Mouse (Mus musculus): ENCODE measurements around the gene Eral1.

The Eral1 gene

DNA sequence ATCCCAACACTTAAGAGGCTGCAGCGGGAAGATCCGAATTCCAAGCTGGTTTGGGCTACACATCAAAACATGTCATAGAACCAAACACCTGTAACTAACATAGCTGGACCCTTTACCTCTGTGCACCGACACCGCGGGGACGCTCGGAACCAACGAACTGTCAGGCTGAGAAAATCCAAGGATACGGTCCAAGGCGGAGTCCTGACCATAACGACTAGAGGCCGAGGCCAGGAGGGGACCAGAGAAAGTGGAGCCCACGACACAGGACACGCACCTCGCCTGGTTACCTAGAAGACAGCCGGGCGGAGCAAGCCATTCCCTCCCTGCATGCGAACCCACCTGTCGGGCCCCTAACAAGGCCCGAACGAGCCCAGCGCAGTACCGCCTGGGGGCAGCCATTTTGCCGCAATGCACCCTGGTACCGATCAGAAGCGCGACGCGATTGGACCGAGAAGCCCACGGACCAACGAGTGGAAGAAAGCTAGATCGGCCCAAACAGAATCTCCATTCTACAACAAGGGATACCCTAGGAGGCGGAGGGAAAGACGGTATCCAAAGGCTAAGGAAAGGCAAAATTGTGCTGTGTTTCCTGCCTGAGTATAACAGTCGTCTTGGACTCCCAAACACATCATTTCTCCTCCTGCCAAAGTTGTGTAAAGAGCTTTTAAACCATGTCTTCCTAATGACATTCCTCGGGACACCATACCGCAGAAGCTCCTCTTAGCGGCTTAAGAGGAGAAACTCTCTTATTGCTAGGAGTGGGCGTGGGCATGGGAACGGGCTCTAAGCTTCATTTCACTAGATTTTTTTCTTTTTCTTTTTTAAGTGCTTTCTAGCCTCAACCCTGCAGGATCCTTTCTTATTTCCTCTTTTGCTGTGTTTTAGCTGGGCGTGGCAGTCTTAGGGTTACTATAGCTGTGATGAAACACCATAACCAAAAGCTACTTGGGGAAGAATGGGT lies at the start of gene Eral1:
TSS of gene Eral1 (minus strand) at position 423 of the 961 bp plus-strand sequence.
- in situ Hi-C loops (cut with MseI, MboI) = no loop called here

DNA sequence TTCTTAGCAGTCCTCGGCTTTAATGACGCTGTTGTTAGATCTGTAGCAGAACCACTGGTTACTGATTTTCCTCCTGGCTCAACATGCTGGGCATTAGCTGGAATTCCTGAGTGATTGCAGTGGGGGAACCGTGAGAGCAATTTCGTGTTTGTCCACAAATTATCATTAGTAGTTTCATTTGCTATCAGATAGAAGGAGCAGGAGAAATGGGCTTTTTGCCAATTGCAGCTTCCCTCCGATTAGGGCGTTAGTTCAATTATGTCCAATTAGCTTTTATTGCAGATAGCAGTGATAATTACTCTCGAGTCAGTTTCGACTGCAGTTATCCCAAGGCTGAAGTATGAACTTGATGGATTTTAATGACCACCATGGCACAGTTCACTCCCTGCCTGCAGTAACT lies 49.3 kb upstream of the Eral1 start:
- in situ Hi-C loops (cut with MseI, MboI) = no loop called here

DNA sequence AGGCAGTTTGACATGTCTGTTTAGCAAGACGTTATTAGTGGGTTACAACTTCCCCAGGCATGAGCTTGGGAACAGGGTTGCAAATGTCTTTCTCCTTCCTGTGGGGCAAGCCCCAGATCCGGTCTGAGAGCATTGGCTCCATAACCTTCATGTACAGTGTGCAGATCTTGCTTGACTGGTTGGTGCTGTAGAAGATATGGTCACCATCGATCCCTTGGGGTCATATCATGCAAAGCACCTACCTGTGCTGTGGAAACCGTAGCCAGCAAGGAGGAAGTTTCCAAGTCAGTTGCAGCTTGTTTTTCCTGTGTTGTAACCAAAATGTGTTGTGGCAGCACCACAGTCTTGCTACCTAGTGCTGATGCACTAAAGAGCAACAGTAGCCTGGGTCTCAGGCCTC lies 46.6 kb upstream of the Eral1 start:
- in situ Hi-C loops (cut with MseI, MboI) = no loop called here

GRCm38 (mm10) chr11:78125691-78126090 lies 45.5 kb upstream of the Eral1 start:
- in situ Hi-C loops (cut with MseI, MboI) = no loop called here

GRCm38 (mm10) chr11:78123782-78124181 lies 43.6 kb upstream of the Eral1 start:
- in situ Hi-C loops (cut with MseI, MboI) = no loop called here

- in situ Hi-C loops (cut with MseI, MboI) = no loop called here
These were observed 42.6 kb upstream of the Eral1 start for GRCm38 (mm10) chr11:78122815-78123214.

- in situ Hi-C loops (cut with MseI, MboI) = no loop called here
These were observed 41.0 kb upstream of the Eral1 start for GRCm38 (mm10) chr11:78121176-78121575.

GRCm38 (mm10) chr11:78119898-78120297 lies 39.7 kb upstream of the Eral1 start:
- in situ Hi-C loops (cut with MseI, MboI) = no loop called here

DNA sequence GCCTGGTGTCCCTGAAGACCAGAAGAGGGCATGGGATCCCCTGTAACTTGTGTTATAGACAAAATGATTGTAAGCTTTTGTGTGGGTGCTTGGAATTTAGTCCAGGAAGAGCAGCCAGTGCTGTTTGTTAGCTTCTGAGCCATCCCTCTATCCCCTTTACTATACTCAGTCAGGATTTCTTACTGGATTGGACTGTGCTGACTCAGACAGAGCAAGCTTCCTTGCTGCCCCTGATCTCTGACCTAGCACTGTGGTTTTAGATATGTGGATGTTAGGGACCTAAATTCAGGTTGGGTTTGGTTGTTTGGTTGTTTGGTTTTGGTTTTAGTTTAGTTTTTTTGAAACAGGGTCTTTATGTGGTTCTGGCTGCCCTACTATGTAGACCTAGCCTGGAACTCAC lies 38.3 kb upstream of the Eral1 start:
- in situ Hi-C loops (cut with MseI, MboI) = no loop called here

DNA sequence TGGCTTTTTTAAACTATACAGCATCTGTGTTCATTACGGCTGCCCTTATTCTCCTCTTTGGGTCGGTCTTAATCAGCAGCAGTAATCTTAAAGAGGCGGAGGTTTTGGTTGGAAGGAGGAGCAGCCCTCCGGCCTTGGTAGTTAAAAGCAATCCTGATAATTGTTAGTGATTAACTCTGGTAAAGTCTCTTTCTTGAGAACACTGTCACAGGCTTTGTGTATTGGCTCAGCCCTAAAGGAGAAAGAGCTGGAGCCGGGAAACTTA lies 35.9 kb upstream of the Eral1 start:
- in situ Hi-C loops (cut with MseI, MboI) = no loop called here

GRCm38 (mm10) chr11:78115367-78116145 lies 35.4 kb upstream of the Eral1 start:
- in situ Hi-C loops (cut with MseI, MboI) = no loop called here

- in situ Hi-C loops (cut with MseI, MboI) = no loop called here
These were observed 34.6 kb upstream of the Eral1 start for GRCm38 (mm10) chr11:78114676-78115366.

GRCm38 (mm10) chr11:78113616-78114015 lies 33.4 kb upstream of the Eral1 start:
- in situ Hi-C loops (cut with MseI, MboI) = no loop called here

DNA sequence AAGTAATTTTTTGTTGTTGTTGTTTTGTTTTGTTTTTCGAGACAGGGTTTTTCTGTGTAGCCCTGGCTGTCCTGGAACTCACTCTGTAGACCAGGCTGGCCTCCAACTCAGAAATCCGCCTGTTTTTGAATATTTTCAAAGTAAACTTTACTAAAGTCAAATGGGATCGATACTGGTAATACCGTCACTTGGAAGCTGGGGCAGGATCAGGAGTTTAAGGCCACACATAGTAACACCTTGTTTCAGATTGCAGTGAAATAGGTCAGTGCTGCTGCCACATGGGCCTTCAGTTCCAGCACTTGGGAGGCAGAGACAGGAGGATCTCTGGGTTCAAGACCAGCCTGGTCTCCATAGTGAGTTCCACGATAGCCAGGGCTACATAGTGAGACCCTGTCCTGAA lies 24.3 kb upstream of the Eral1 start:
- in situ Hi-C loops (cut with MseI, MboI) = loop anchor here in 1 of 2 experiments (5.0 kb wide), 1 partner anchor 48 kb away; no protein-coding TSS in a partner anchor

DNA sequence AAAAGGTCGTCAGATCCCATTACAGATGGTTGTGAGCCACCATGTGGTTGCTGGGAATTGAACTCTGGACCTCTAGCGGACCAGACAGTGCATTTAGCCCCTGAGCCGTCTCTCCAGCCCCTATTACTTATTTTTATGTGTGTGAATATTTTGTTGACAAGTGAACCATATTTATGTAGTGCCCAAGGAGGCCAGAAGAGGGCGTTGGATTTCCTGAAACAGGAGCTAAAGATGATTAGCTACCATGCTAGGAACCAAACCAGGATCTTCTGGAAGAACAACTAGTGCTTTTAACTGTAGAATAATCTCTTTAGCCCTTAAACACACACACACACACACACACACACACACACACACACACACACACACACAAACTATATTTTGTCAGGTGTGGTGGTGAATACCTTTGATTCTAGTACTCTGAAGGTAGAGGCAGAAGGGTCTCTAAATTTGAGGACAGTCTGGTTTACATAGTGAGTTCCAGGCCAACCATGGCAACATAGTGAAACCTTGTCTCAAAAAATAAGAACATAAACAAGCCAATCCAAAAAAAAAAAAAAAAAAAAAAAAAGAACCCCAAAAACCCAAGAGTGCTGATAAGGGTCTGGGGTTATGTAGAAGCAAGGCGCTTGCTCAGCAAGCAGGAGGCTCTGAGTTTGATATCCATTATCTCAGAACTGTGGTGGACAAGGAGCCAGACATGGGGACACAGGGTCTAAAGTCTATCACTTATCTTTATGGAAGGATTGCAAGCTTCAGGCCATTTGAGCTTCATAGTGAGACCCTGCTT lies 23.0 kb upstream of the Eral1 start:
- in situ Hi-C loops (cut with MseI, MboI) = loop anchor here in 1 of 2 experiments (5.0 kb wide), 1 partner anchor 49 kb away; no protein-coding TSS in a partner anchor

DNA sequence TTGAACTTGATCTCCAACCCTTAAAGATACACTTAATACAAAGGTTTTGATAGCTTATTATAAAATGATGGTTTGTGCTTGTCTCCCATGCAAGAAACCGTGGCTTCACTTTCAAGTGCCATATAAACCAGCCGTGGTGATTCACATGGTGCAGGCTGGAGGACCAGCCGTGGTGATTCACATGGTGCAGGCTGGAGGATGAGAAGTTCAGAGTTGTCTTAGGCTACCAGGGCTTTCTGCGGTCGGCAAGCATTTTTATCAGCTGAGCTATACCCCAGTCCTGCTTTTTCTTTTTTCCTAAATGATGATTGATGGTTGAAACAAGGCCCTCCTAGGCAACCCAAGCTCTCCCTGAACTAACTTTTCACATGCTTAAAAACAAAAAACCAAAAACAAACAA lies 22.0 kb upstream of the Eral1 start:
- in situ Hi-C loops (cut with MseI, MboI) = loop anchor here in 1 of 2 experiments (5.0 kb wide), 1 partner anchor 50 kb away; no protein-coding TSS in a partner anchor

DNA sequence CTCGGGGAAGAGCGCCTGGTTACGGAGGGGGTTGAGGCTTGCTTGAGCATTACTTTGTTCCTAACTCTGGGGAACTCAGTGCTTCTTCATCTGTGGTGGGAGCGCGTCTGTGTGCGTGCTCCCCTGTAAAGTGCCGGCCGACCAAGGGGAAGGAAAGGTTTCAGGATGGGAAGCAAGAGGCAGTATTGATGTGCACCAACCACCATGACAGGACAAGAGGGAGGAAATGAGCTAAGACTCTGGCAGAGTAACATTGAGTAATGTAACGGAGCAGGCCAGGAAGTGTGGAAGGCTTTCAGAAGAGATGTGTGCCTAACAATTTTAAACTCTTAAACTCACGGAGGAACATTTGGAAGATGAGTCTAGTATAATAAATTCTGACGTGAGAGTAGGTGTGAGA lies 20.6 kb upstream of the Eral1 start:
- in situ Hi-C loops (cut with MseI, MboI) = loop anchor here in 1 of 2 experiments (5.0 kb wide), 1 partner anchor 52 kb away; no protein-coding TSS in a partner anchor

DNA sequence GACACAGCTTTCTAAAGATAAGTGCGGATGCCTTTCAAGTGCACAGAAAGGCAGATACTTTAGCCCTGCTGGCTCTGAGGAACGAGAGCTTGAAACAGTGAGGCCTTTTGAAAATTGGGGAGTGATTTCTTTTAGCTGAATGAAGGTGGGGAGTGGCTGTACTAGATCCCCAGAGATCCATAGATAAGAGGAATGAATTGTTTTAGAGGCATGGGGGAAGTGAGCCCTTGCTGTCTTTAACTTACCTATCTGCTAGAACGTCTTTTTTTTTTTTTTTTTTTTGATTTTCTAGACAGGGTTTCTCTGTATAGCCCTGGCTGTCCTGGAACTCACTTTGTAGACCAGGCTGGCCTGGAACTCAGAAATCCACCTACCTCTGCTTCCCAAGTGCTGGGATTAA lies 16.9 kb upstream of the Eral1 start:
- in situ Hi-C loops (cut with MseI, MboI) = no loop called here

GRCm38 (mm10) chr11:78095144-78095516 lies 14.9 kb upstream of the Eral1 start:
- in situ Hi-C loops (cut with MseI, MboI) = no loop called here

DNA sequence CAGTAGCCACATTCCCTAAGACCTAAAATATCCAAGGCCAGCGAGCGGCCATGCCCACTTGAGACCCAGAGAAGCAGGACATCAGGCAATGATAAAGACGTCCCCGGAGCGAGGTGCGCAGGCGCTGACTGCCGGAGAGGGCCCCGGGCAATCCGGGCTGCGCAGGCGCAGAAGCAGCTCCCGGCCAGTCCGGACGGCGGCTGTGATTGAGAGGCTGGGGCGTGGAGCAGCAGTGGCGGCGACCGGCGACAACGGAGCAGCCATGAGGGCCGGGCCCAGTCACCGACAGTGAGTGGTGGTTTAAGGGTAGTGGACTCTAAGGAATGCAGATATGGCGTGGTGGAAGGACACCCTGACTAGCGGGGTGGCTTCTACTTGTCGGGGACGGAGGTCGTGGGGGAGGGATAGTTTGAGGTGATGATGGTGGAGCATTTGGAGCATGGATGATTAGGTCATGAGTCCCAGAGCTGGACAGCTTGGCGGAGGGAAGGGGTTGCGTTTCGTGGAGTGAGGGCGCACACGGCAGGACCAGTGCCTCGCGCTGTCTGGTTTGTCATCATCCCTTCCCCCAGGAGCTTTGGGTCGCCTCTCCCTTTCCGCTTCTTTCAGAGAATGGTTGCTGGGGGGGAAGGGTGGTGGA lies 14.4 kb upstream of the Eral1 start, which contains the start of gene Fam222b:
TSS of gene Fam222b (plus strand) at position 157 of the 640 bp plus-strand sequence.
- in situ Hi-C loops (cut with MseI, MboI) = no loop called here

GRCm38 (mm10) chr11:78094137-78094503 lies 13.9 kb upstream of the Eral1 start:
- in situ Hi-C loops (cut with MseI, MboI) = no loop called here

All from mouse trophoblast stem cell (cell line).